Mouse (Mus musculus): ENCODE results near the gene Btbd35f16.
"Not testable (repeated sequence)": the region's sequence is repeated elsewhere in the genome, so short reads cannot be mapped to it uniquely, and the experiment has no call there.

Gene Btbd35f16

GRCm38 (mm10) chrX:3956902-3957301 lies at the start of gene Btbd35f16:
Gene Btbd35f16, minus strand, starts transcription at chrX:3957002.
- in situ Hi-C loops (cut with MboI, MseI), result not testable (repeated sequence)

All from regulatory T cell (primary cell).